Mouse (Mus musculus) intestine, postnatal 0 days (tissue): Measurements from ENCODE around the gene Ccdc126. TPM values are rescaled to one million over a fixed set of nuclear protein-coding genes. Genes with fewer than 3 reads are reported as not detected.
"Not testable (repeated sequence)": the region's sequence is repeated elsewhere in the genome, so short reads cannot be mapped to it uniquely, and the experiment has no call there.

Source experiments
- ATAC-seq: fragments of 200-750 bp; cut with Nextera tagmentation; 2 replicates; pipeline ENCODE4 v1.8.0; 2017; ENCODE audit warnings: mild to moderate bottlenecking, moderate TSS enrichment, moderate library complexity
- H3K27ac ChIP-seq: fragments of 300-500 bp; sonication (generic); 2 replicates; pipeline ENCODE4 v1.5.1; 2014; ENCODE audit warnings: mild to moderate bottlenecking, low read depth, low read length, moderate library complexity
- H3K27me3 ChIP-seq: fragments of 300-500 bp; sonication (generic); replicated peaks from 2 replicates; pipeline ENCODE4 v1.6.1; 2014; ENCODE audit warnings: low read length, mixed read lengths; ENCODE audit not compliant: control insufficient read depth, insufficient read depth
- H3K36me3 ChIP-seq: fragments of 300-500 bp; sonication (generic); 2 replicates; pipeline ENCODE4 v1.6.1; 2014; ENCODE audit warnings: mild to moderate bottlenecking, moderate library complexity; ENCODE audit not compliant: control insufficient read depth, insufficient read depth
- H3K4me1 ChIP-seq: fragments of 300-500 bp; sonication (generic); replicated peaks from 2 replicates; pipeline ENCODE4 v1.6.1; 2014; ENCODE audit warnings: antibody characterized with exemption, low read length, mixed read lengths; ENCODE audit not compliant: control insufficient read depth, insufficient read depth
- H3K4me2 ChIP-seq: fragments of 300-500 bp; sonication (generic); replicated peaks from 2 replicates; pipeline ENCODE4 v1.6.1; 2014; ENCODE audit warnings: low read depth, mild to moderate bottlenecking, moderate library complexity
- H3K4me3 ChIP-seq: fragments of 300-500 bp; sonication (generic); 2 replicates; pipeline ENCODE4 v1.5.1; 2014; ENCODE audit warnings: low read depth, low read length
- H3K9ac ChIP-seq: fragments of 300-500 bp; sonication (generic); 2 replicates; pipeline ENCODE4 v1.6.1; 2014; ENCODE audit warnings: mild to moderate bottlenecking, low read depth, low read length
- H3K9me3 ChIP-seq: fragments of 300-500 bp; sonication (generic); 2 replicates; pipeline ENCODE4 v1.6.1; 2016; ENCODE audit warnings: mixed run types; ENCODE audit not compliant: control insufficient read depth
- CTCF ChIP-seq: sonication (generic); IDR thresholded peaks from 2 replicates; pipeline ENCODE4 v1.5.1; 2016; ENCODE audit warnings: low read depth, mild to moderate bottlenecking, control low read depth, antibody characterized with exemption, moderate library complexity
- WGBS: fragments of 180-500 bp; shearing (Covaris S2); extraction: QIAGEN DNeasy Blood & Tissue Kit; methylation state at CpG from one replicate; pipeline ENCODE4 v1.1.7; 2014; 5-methylcytosine and 5-hydroxymethylcytosine counted together
- polyA plus RNA-seq: library from polyadenylated mRNA; unstranded; fragments of >200 nt; fragmentation: Nextera tagmentation; extraction: Ambion mirVana; gene quantifications from 2 replicates; pipeline ENCODE4 v1.2.1, GENCODE M21; 2015

Gene Ccdc126
- polyA plus RNA-seq, 1 experiment from 2014 or later = 7.7 TPM

GRCm38 (mm10) chr6:49275296-49275695 is 43.8 kb upstream of the Ccdc126 start:
- H3K27ac ChIP-seq = no peak overlapping the region
- no peaks in the 10 kb centered on the region for H3K27me3 ChIP-seq
- no peak for ATAC-seq
- H3K4me3 ChIP-seq = no peak overlapping the region
- H3K4me1 ChIP-seq = no peaks in the 10 kb centered on the region
- no peaks in the 10 kb centered on the region for H3K9me3 ChIP-seq
- TF ChIP-seq CTCF = no peak
- no peaks in the 10 kb centered on the region for H3K36me3 ChIP-seq
- 88% methylated on average over 7 of the region's 7 CpGs for WGBS
- H3K4me2 ChIP-seq = no peak overlapping the region
- H3K9ac ChIP-seq = no peak overlapping the region

GRCm38 (mm10) chr6:49280942-49281341 is 38.1 kb upstream of the Ccdc126 start:
- 29% methylated on average over 1 of the region's 1 CpGs for WGBS
- no peak overlapping the region for H3K4me3 ChIP-seq
- no peaks in the 10 kb centered on the region for H3K36me3 ChIP-seq
- no peak overlapping the region for H3K27ac ChIP-seq
- no peak for ATAC-seq
- TF ChIP-seq CTCF = no peak
- no peak overlapping the region for H3K4me2 ChIP-seq
- no peaks in the 10 kb centered on the region for H3K27me3 ChIP-seq
- H3K9ac ChIP-seq = no peak overlapping the region
- no peaks in the 10 kb centered on the region for H3K9me3 ChIP-seq
- H3K4me1 ChIP-seq = no peaks in the 10 kb centered on the region

GRCm38 (mm10) chr6:49282122-49282521 is 37.0 kb upstream of the Ccdc126 start:
- H3K27me3 ChIP-seq = no peaks in the 10 kb centered on the region
- TF ChIP-seq CTCF = no peak

GRCm38 (mm10) chr6:49298286-49298685 is 20.8 kb upstream of the Ccdc126 start:
- no peaks in the 10 kb centered on the region for H3K36me3 ChIP-seq
- H3K4me2 ChIP-seq = no peak overlapping the region
- TF ChIP-seq CTCF = no peak
- no peak overlapping the region for H3K4me3 ChIP-seq
- no peak for ATAC-seq
- no peaks in the 10 kb centered on the region for H3K27me3 ChIP-seq
- no peaks in the 10 kb centered on the region for H3K9me3 ChIP-seq
- no peak overlapping the region for H3K27ac ChIP-seq
- H3K4me1 ChIP-seq = no peaks in the 10 kb centered on the region
- no peak overlapping the region for H3K9ac ChIP-seq

More at GRCm38 (mm10) chr6:49282122-49282521, 37.0 kb upstream of the Ccdc126 start:
- Histone ChIP-seq H3K36me3 (no peaks in the 10 kb centered on the region), H3K9me3 (no peaks in the 10 kb centered on the region), H3K27ac (no peak overlapping the region), H3K9ac (no peak overlapping the region), H3K4me2 (no peak overlapping the region), H3K4me1 (no peaks in the 10 kb centered on the region), H3K4me3 (no peak overlapping the region)
- 76% methylated on average over 1 of the region's 1 CpGs for WGBS
- ATAC-seq = no peak

- not testable (repeated sequence) for H3K4me1 ChIP-seq, H3K4me2 ChIP-seq, H3K36me3 ChIP-seq, H3K27me3 ChIP-seq, H3K4me3 ChIP-seq, ATAC-seq, H3K9ac ChIP-seq, H3K9me3 ChIP-seq, H3K27ac ChIP-seq
- 33% methylated on average over 3 of the region's 3 CpGs for WGBS
Observed at GRCm38 (mm10) chr6:49314821-49315220, 4.3 kb upstream of the Ccdc126 start.

GRCm38 (mm10) chr6:49319595-49320315 is 681 bp downstream of the Ccdc126 start:
- peak overlapping the region; percentile 50 for H3K9ac ChIP-seq
- H3K4me2 ChIP-seq = peak overlapping the region; percentile 66
- H3K4me1 ChIP-seq = 0 out of 2 replicates have a peak, but pooled peaks cover 2% of the 10 kb centered on the region
- H3K4me3 ChIP-seq = peak overlapping the region; percentile 68
- no peaks in the 10 kb centered on the region for H3K27me3 ChIP-seq
- no peak for TF ChIP-seq CTCF
- no peaks in the 10 kb centered on the region for H3K9me3 ChIP-seq
- ATAC-seq = no peak
- H3K27ac ChIP-seq = peak overlapping the region; percentile 70
- 14% methylated on average over 13 of the region's 13 CpGs for WGBS
- no peaks in the 10 kb centered on the region for H3K36me3 ChIP-seq
